Mouse (Mus musculus): ENCODE results near the gene Rap1gap. TPM values are rescaled to one million over a fixed set of nuclear protein-coding genes. Genes with fewer than 3 reads are reported as not detected.

Gene Rap1gap
- polyA plus RNA-seq, 1 experiment from 2014 or later = 4.4 TPM

DNA sequence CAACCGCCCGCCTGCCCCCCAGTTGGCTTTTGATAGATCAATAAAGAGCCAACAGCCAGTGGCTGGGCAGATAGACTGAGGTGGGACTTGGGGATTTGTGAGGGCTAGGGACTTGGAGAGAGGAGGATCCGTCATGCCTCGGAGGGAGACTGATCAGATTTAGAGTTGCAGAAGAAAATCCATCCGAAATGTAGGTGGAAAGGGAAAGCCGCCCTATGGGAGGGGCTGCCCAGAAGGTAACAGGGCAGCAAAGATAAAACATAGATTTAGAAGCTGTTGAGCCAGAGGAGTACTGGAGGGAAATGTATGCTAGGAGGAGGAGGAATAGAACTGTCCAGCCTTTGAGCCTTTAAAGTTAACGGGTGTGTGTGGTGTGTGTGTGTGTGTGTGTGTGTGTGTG, 88.7 kb downstream of the Rap1gap start:
- Histone ChIP-seq H3K9ac (ENCODE audit: low read length) (no peak overlapping the region), H3K27ac (ENCODE audit: low read depth, low read length) (no peak overlapping the region), H3K27me3 (ENCODE audit: control insufficient read depth, insufficient read depth, low read length) (no peaks in the 10 kb centered on the region), H3K4me2 (ENCODE audit: low read depth, low read length, severe bottlenecking) (no peak overlapping the region), H3K36me3 (ENCODE audit: control insufficient read depth, insufficient read depth, low read length) (no peaks in the 10 kb centered on the region), H3K4me3 (ENCODE audit: low read depth, low read length) (no peak overlapping the region), H3K4me1 (replicated peaks; ENCODE audit: control insufficient read depth, insufficient read depth, low read length) (no peaks in the 10 kb centered on the region), H3K9me3 (ENCODE audit: control insufficient read depth, low read length) (no peaks in the 10 kb centered on the region)
- DNase-seq (ENCODE audit: low spot score) (no peak), ATAC-seq (replicated peaks; ENCODE audit: low FRiP score) (no peak)
- 87% methylated on average over 7 of the region's 7 CpGs for WGBS

DNA sequence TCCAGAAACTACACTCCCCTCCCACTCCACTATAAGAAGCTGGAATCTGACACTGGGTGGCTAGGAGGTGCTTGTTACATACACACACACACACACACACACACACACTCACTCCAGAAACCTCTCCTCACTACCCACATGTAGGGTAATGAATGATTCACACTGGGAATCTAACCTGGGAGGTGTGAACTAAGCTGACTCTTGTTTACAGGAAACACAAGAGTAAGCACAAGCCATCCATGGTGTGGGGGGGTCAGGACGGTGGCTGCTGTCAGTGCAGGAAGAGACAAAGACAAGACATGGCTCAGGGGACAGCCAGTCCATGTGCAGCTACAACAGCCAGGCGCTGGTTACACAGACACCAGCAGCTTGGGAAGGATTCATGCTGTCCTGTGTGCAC, 89.9 kb downstream of the Rap1gap start:
- no peaks in the 10 kb centered on the region for H3K4me1 ChIP-seq (replicated peaks; ENCODE audit: control insufficient read depth, insufficient read depth, low read length)
- ATAC-seq (replicated peaks; ENCODE audit: low FRiP score) = no peak
- H3K9ac ChIP-seq (ENCODE audit: low read length) = no peak overlapping the region
- WGBS = 86% methylated on average over 2 of the region's 2 CpGs
- no peaks in the 10 kb centered on the region for H3K27me3 ChIP-seq (ENCODE audit: control insufficient read depth, insufficient read depth, low read length)
- H3K9me3 ChIP-seq (ENCODE audit: control insufficient read depth, low read length) = no peaks in the 10 kb centered on the region
- no peak overlapping the region for H3K4me3 ChIP-seq (ENCODE audit: low read depth, low read length)
- H3K4me2 ChIP-seq (ENCODE audit: low read depth, low read length, severe bottlenecking) = no peak overlapping the region
- no peaks in the 10 kb centered on the region for H3K36me3 ChIP-seq (ENCODE audit: control insufficient read depth, insufficient read depth, low read length)
- no peak for DNase-seq (ENCODE audit: low spot score)
- no peak overlapping the region for H3K27ac ChIP-seq (ENCODE audit: low read depth, low read length)

DNA sequence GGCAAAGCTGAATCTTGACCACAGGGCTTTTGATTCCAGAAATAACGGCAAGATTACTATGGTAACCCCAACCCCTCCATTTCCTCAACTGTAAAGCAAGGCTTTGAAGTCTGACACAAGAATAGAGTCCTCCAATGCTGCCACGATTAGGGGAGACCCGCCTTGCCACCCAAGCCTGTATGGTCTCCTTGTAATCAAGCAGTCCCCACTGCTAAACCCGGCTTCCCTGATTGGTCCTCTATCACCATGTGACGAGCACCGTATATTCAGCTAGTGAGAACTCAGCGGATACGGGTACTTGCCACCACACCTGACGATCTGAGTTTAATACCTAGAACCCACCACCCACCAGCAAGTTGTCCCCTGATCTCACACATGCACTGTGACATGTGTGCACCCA, 98.4 kb downstream of the Rap1gap start:
- Histone ChIP-seq H3K27ac (ENCODE audit: low read depth, low read length) (no peak overlapping the region), H3K9me3 (ENCODE audit: control insufficient read depth, low read length) (no peaks in the 10 kb centered on the region), H3K27me3 (ENCODE audit: control insufficient read depth, insufficient read depth, low read length) (no peaks in the 10 kb centered on the region), H3K4me2 (ENCODE audit: low read depth, low read length, severe bottlenecking) (no peak overlapping the region), H3K4me1 (replicated peaks; ENCODE audit: control insufficient read depth, insufficient read depth, low read length) (peaks cover 16% of the 10 kb centered on the region; the same call in 1 of the 2 replicates), H3K4me3 (ENCODE audit: low read depth, low read length) (no peak overlapping the region), H3K9ac (ENCODE audit: low read length) (no peak overlapping the region), H3K36me3 (ENCODE audit: control insufficient read depth, insufficient read depth, low read length) (no peaks in the 10 kb centered on the region)
- DNase-seq (ENCODE audit: low spot score) (no peak), ATAC-seq (replicated peaks; ENCODE audit: low FRiP score) (no peak)
- 83% methylated on average over 9 of the region's 9 CpGs for WGBS

DNA sequence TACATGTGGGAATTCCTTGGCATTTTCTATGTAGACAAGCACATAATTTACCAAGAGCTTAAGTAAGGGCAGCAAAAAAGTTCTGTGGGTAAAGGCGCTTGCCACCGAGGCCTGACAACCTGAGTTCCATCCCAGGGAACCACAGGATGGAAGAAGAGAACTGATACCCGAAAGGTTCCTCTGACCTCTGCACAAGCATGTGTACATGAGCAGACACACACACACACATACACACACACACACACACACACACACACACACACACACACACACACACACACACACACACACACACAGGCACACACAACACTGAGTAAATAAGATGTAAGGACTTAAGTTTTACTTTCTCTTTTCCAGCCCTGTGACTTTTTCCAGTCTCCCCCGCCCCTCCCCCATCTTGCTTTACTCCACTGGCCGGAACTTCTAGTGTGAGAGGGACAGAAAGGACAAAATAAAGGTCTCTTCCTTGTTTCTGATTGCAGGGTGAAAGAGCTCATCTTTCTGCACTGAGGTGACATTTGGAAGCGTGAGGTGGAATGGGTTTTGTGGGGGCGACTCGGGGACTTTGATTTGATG, 99.5 kb downstream of the Rap1gap start:
- Histone ChIP-seq H3K4me2 (ENCODE audit: low read depth, low read length, severe bottlenecking) (no peak overlapping the region), H3K36me3 (ENCODE audit: control insufficient read depth, insufficient read depth, low read length) (no peaks in the 10 kb centered on the region), H3K27me3 (ENCODE audit: control insufficient read depth, insufficient read depth, low read length) (no peaks in the 10 kb centered on the region), H3K9ac (ENCODE audit: low read length) (no peak overlapping the region), H3K4me3 (ENCODE audit: low read depth, low read length) (no peak overlapping the region), H3K4me1 (replicated peaks; ENCODE audit: control insufficient read depth, insufficient read depth, low read length) (peaks cover 16% of the 10 kb centered on the region; the same call in 1 of the 2 replicates), H3K27ac (ENCODE audit: low read depth, low read length) (no peak overlapping the region), H3K9me3 (ENCODE audit: control insufficient read depth, low read length) (no peaks in the 10 kb centered on the region)
- 71% methylated on average over 8 of the region's 8 CpGs for WGBS
- ATAC-seq (replicated peaks; ENCODE audit: low FRiP score) (no peak), DNase-seq (ENCODE audit: low spot score) (no peak)

DNA sequence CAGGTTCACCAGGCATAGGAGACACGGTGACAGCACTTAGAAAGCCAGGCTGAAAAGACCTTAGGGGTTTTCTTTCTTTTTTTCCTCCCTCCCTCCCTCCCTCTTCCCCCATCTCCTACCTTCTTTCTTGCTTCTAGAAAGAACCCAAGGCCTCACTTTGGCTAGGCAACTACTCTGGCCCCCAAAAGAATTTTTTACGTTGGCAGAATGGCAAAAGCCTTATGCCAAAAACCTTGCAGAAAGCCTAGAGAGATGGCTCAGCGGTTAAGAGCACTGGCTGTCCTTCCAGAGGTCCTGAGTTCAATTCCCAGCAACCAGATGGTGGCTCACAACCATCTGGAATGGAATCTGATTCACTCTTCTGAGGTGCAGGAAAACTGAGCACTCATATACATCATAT, 100.1 kb downstream of the Rap1gap start:
- WGBS = 64% methylated on average over 3 of the region's 3 CpGs
- DNase-seq (ENCODE audit: low spot score) (no peak), ATAC-seq (replicated peaks; ENCODE audit: low FRiP score) (no peak)
- no peak overlapping the region for H3K27ac ChIP-seq (ENCODE audit: low read depth, low read length)
- no peaks in the 10 kb centered on the region for H3K27me3 ChIP-seq (ENCODE audit: control insufficient read depth, insufficient read depth, low read length)
- H3K4me2 ChIP-seq (ENCODE audit: low read depth, low read length, severe bottlenecking) = no peak overlapping the region
- peaks cover 16% of the 10 kb centered on the region; the same call in 1 of the 2 replicates for H3K4me1 ChIP-seq (replicated peaks; ENCODE audit: control insufficient read depth, insufficient read depth, low read length)
- no peak overlapping the region for H3K9ac ChIP-seq (ENCODE audit: low read length)
- H3K4me3 ChIP-seq (ENCODE audit: low read depth, low read length) = no peak overlapping the region
- no peaks in the 10 kb centered on the region for H3K36me3 ChIP-seq (ENCODE audit: control insufficient read depth, insufficient read depth, low read length)
- H3K9me3 ChIP-seq (ENCODE audit: control insufficient read depth, low read length) = no peaks in the 10 kb centered on the region

DNA sequence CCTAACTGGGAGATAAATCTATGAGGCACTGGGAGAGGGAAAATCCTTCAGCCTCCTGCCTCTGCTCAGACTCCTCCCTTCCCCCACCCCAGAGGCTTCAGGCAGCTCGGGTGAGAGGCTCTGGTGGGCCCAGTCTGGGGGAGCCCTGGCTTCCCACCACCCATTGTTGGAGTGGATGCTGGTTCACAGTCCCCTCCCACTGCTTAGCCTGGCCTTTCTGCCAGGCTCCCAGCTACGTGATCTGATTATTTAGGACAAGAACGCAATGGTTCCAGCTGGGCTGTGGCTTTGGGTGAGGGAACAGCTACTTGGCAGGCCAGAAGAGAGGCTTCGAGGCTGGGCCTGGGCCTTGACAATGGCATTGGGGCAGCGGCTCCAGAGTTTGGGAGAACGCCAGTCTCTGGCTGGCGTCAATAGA, 101.0 kb downstream of the Rap1gap start:
- peak; percentile 95 for ATAC-seq (replicated peaks; ENCODE audit: low FRiP score)
- peaks cover 16% of the 10 kb centered on the region; the same call in 1 of the 2 replicates for H3K4me1 ChIP-seq (replicated peaks; ENCODE audit: control insufficient read depth, insufficient read depth, low read length)
- no peak overlapping the region for H3K4me2 ChIP-seq (ENCODE audit: low read depth, low read length, severe bottlenecking)
- 12% methylated on average over 7 of the region's 7 CpGs for WGBS
- H3K9me3 ChIP-seq (ENCODE audit: control insufficient read depth, low read length) = no peaks in the 10 kb centered on the region
- H3K9ac ChIP-seq (ENCODE audit: low read length) = peak overlapping the region; percentile 43
- H3K4me3 ChIP-seq (ENCODE audit: low read depth, low read length) = no peak overlapping the region
- H3K27me3 ChIP-seq (ENCODE audit: control insufficient read depth, insufficient read depth, low read length) = no peaks in the 10 kb centered on the region
- H3K27ac ChIP-seq (ENCODE audit: low read depth, low read length) = peak overlapping the region; percentile 63
- peak; percentile 80 for DNase-seq (ENCODE audit: low spot score)
- no peaks in the 10 kb centered on the region for H3K36me3 ChIP-seq (ENCODE audit: control insufficient read depth, insufficient read depth, low read length)

DNA sequence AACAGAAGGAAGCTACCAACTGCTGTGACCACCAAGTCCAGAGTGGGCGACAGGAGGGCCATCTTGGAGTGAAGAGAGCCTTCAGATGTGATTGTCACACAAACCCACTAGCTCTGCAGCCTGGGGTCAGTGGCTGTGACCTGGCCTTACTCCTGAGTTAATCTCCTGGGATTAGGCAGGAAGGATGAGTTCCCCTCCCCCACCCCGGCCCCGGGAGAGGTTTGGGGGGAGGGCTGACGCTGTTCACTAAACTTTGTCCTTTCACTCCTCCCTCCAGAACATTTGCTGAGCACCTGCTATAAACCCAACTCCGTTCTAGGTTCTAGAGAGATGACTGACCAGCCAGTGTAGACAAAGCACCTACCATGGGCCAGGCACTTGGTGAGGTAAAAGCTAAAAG, 101.8 kb downstream of the Rap1gap start:
- H3K27ac ChIP-seq (ENCODE audit: low read depth, low read length) = peak overlapping the region; percentile 63; the same call in 1 of the 2 replicates

DNA sequence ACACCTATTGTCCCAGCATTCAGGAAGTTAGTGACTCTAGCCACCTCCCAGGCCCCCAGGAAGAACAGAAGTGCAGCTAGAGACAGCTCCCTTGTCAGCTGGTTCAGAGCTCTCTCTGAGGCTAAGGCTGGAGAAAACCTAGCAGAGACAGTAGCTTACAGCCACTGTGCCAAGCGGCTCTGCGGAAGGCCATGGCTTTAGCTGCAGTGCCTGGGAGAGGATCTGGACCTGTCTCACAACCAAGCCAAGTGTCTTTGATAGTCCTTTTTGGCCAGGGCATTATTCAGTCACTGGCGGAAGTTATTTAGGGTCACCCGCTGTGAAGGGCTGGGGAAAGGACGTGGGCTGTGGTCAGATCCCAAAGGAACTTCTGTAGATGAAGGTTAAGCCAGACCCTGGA, 103.9 kb downstream of the Rap1gap start:
- Histone ChIP-seq H3K4me2 (ENCODE audit: low read depth, low read length, severe bottlenecking) (no peak overlapping the region), H3K9me3 (ENCODE audit: control insufficient read depth, low read length) (no peaks in the 10 kb centered on the region), H3K4me3 (ENCODE audit: low read depth, low read length) (no peak overlapping the region), H3K36me3 (ENCODE audit: control insufficient read depth, insufficient read depth, low read length) (no peaks in the 10 kb centered on the region), H3K9ac (ENCODE audit: low read length) (no peak overlapping the region), H3K4me1 (replicated peaks; ENCODE audit: control insufficient read depth, insufficient read depth, low read length) (peaks cover 16% of the 10 kb centered on the region; the same call in 1 of the 2 replicates), H3K27me3 (ENCODE audit: control insufficient read depth, insufficient read depth, low read length) (no peaks in the 10 kb centered on the region), H3K27ac (ENCODE audit: low read depth, low read length) (no peak overlapping the region)
- ATAC-seq (replicated peaks; ENCODE audit: low FRiP score) = no peak
- DNase-seq (ENCODE audit: low spot score) = no peak
- WGBS = 75% methylated on average over 5 of the region's 5 CpGs

More for the DNA sequence above, 101.8 kb downstream of the Rap1gap start:
- 15% methylated on average over 5 of the region's 5 CpGs for WGBS
- Histone ChIP-seq H3K4me2 (ENCODE audit: low read depth, low read length, severe bottlenecking) (no peak overlapping the region), H3K4me1 (replicated peaks; ENCODE audit: control insufficient read depth, insufficient read depth, low read length) (peaks cover 16% of the 10 kb centered on the region; the same call in 1 of the 2 replicates), H3K4me3 (ENCODE audit: low read depth, low read length) (no peak overlapping the region), H3K27me3 (ENCODE audit: control insufficient read depth, insufficient read depth, low read length) (no peaks in the 10 kb centered on the region), H3K9ac (ENCODE audit: low read length) (0 out of 2 replicates have a peak overlapping the region, but pooled peaks have one; percentile 43), H3K9me3 (ENCODE audit: control insufficient read depth, low read length) (no peaks in the 10 kb centered on the region), H3K36me3 (ENCODE audit: control insufficient read depth, insufficient read depth, low read length) (no peaks in the 10 kb centered on the region)
- no peak for DNase-seq (ENCODE audit: low spot score)
- ATAC-seq (replicated peaks; ENCODE audit: low FRiP score) = no peak

DNA sequence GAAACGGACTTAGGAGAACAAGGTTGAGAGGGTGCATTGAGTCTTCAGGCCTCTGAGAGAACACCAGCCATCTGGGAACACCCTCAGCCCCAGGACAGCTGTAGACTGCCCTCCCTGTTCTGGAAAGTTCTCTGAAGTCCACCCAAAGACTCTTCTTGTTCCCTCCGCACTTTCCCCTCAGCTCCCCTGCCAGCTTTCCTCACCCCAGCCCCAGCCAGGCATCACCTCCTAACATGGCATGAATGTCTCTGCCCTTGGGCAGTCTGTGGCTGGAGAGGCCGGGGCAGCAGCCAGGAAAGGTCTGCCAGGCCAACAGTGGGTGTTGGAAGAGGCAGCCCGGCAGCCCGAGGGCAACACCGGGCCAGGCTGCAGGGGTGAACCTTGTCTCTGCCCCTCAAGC, 104.3 kb downstream of the Rap1gap start:
- H3K9me3 ChIP-seq (ENCODE audit: control insufficient read depth, low read length) = no peaks in the 10 kb centered on the region
- no peak overlapping the region for H3K9ac ChIP-seq (ENCODE audit: low read length)
- no peak for DNase-seq (ENCODE audit: low spot score)
- 81% methylated on average over 6 of the region's 6 CpGs for WGBS
- no peak overlapping the region for H3K27ac ChIP-seq (ENCODE audit: low read depth, low read length)
- no peak for ATAC-seq (replicated peaks; ENCODE audit: low FRiP score)
- H3K36me3 ChIP-seq (ENCODE audit: control insufficient read depth, insufficient read depth, low read length) = no peaks in the 10 kb centered on the region
- no peak overlapping the region for H3K4me2 ChIP-seq (ENCODE audit: low read depth, low read length, severe bottlenecking)
- no peaks in the 10 kb centered on the region for H3K27me3 ChIP-seq (ENCODE audit: control insufficient read depth, insufficient read depth, low read length)
- no peak overlapping the region for H3K4me3 ChIP-seq (ENCODE audit: low read depth, low read length)
- peaks cover 19% of the 10 kb centered on the region; the same call in 1 of the 2 replicates for H3K4me1 ChIP-seq (replicated peaks; ENCODE audit: control insufficient read depth, insufficient read depth, low read length)
